Mouse (Mus musculus) hindbrain, embryonic 11.5 days (tissue): ENCODE measurements around the gene Relb. TPM values are rescaled to one million over a fixed set of nuclear protein-coding genes. Genes with fewer than 3 reads are reported as not detected.

Experiments used
- ATAC-seq: fragments of 200-750 bp; cut with Nextera tagmentation; 2 replicates; pipeline ENCODE4 v1.8.0; 2017; ENCODE audit warnings: mild to moderate bottlenecking, moderate TSS enrichment, moderate library complexity; ENCODE audit not compliant: low FRiP score
- DNase-seq: peaks from one replicate; pipeline ENCODE4 v3.0.0-alpha.2; 2015; ENCODE audit warnings: low spot score
- H3K27ac ChIP-seq: fragments of 300-500 bp; sonication (generic); 2 replicates; pipeline ENCODE4 v1.5.1; 2014; ENCODE audit warnings: mild to moderate bottlenecking, low read depth, low read length
- H3K27me3 ChIP-seq: fragments of 300-500 bp; sonication (generic); 2 replicates; pipeline ENCODE4 v1.6.1; 2014; ENCODE audit warnings: mild to moderate bottlenecking, low read length, moderate library complexity, mixed read lengths; ENCODE audit not compliant: control insufficient read depth, insufficient read depth
- H3K36me3 ChIP-seq: fragments of 300-500 bp; sonication (generic); 2 replicates; pipeline ENCODE4 v1.6.1; 2014; ENCODE audit warnings: mild to moderate bottlenecking, low read length, moderate library complexity, mixed read lengths; ENCODE audit not compliant: control insufficient read depth, insufficient read depth
- H3K4me1 ChIP-seq: fragments of 300-500 bp; sonication (generic); replicated peaks from 2 replicates; pipeline ENCODE4 v1.6.1; 2014; ENCODE audit warnings: low read length, mixed read lengths; ENCODE audit not compliant: control insufficient read depth, insufficient read depth
- H3K4me2 ChIP-seq: fragments of 300-500 bp; sonication (generic); replicated peaks from 2 replicates; pipeline ENCODE4 v1.6.1; 2014; ENCODE audit warnings: mild to moderate bottlenecking, low read depth, low read length
- H3K4me3 ChIP-seq: fragments of 300-500 bp; sonication (generic); 2 replicates; pipeline ENCODE4 v1.5.1; 2014; ENCODE audit warnings: low read depth, low read length
- H3K9ac ChIP-seq: fragments of 300-500 bp; sonication (generic); 2 replicates; pipeline ENCODE4 v1.6.1; 2014; ENCODE audit warnings: low read depth, low read length
- H3K9me3 ChIP-seq: fragments of 300-500 bp; sonication (generic); 2 replicates; pipeline ENCODE4 v1.6.1; 2016; ENCODE audit warnings: low read length; ENCODE audit not compliant: control insufficient read depth
- WGBS: fragments of 180-500 bp; shearing (Covaris S2); extraction: QIAGEN DNeasy Blood & Tissue Kit; methylation state at CpG from one replicate; pipeline ENCODE4 v1.1.7; 2014; 5-methylcytosine and 5-hydroxymethylcytosine counted together
- polyA plus RNA-seq: library from polyadenylated mRNA; unstranded; fragments of >200 nt; fragmentation: Nextera tagmentation; extraction: Ambion mirVana; gene quantifications from 2 replicates; pipeline ENCODE4 v1.2.1, GENCODE M21; 2014

Gene Relb
- polyA plus RNA-seq: 3.7 and 3.9 TPM in 2 replicates

- H3K9me3 ChIP-seq: no peaks in the 10 kb centered on the region
- H3K27me3 ChIP-seq: no peaks in the 10 kb centered on the region
- H3K9ac ChIP-seq: peak within 1 kb of the TSS; percentile 34; the same call in 1 of the 2 replicates
- ATAC-seq: peak; percentile 76
- peak; percentile 94 for DNase-seq
- no peaks in the 10 kb centered on the region for H3K4me1 ChIP-seq
- peak within 1 kb of the TSS; percentile 58; the same call in 1 of the 2 replicates for H3K27ac ChIP-seq
- WGBS: 2% methylated on average over 19 of the region's 41 CpGs
- peak within 1 kb of the TSS; percentile 96 for H3K4me2 ChIP-seq
- H3K36me3 ChIP-seq: no peaks in the 10 kb centered on the region; the same call in 1 of the 2 replicates
- peak within 1 kb of the TSS; percentile 69 for H3K4me3 ChIP-seq
Measured at GRCm38 (mm10) chr7:19629361-19629734, at the start of gene Relb. TSS of gene Relb (minus strand) at chr7:19629438.

- no peak overlapping the region for H3K9ac ChIP-seq
- H3K27me3 ChIP-seq: no peaks in the 10 kb centered on the region
- WGBS: 92% methylated on average over 3 of the region's 3 CpGs
- DNase-seq (no peak), ATAC-seq (no peak)
- H3K4me2 ChIP-seq: no peak overlapping the region
- no peak overlapping the region for H3K27ac ChIP-seq
- H3K9me3 ChIP-seq: no peaks in the 10 kb centered on the region
- no peaks in the 10 kb centered on the region for H3K4me1 ChIP-seq
- no peaks in the 10 kb centered on the region for H3K36me3 ChIP-seq
- H3K4me3 ChIP-seq: no peak overlapping the region
Measured at GRCm38 (mm10) chr7:19678901-19679300, 49.7 kb upstream of the Relb start.

GRCm38 (mm10) chr7:19677872-19678271, 48.6 kb upstream of the Relb start, which contains the start of gene Apoc2:
TSS of gene Apoc2 (minus strand) at chr7:19677941.
- Histone ChIP-seq H3K9me3 (no peaks in the 10 kb centered on the region), H3K4me3 (no peak within 1 kb of the TSS), H3K4me1 (no peaks in the 10 kb centered on the region), H3K4me2 (no peak within 1 kb of the TSS), H3K27ac (no peak within 1 kb of the TSS), H3K9ac (no peak within 1 kb of the TSS), H3K27me3 (no peaks in the 10 kb centered on the region), H3K36me3 (no peaks in the 10 kb centered on the region)
- no peak for DNase-seq
- WGBS: 71% methylated on average over 8 of the region's 8 CpGs
- no peak for ATAC-seq

GRCm38 (mm10) chr7:19676662-19677061, 47.4 kb upstream of the Relb start:
- Histone ChIP-seq H3K27me3 (no peaks in the 10 kb centered on the region), H3K27ac (no peak overlapping the region), H3K4me2 (no peak overlapping the region), H3K9me3 (no peaks in the 10 kb centered on the region), H3K36me3 (no peaks in the 10 kb centered on the region), H3K4me3 (no peak overlapping the region), H3K4me1 (no peaks in the 10 kb centered on the region), H3K9ac (no peak overlapping the region)
- DNase-seq (no peak), ATAC-seq (no peak)
- 67% methylated on average over 1 of the region's 1 CpGs for WGBS

GRCm38 (mm10) chr7:19675824-19676223, 46.6 kb upstream of the Relb start:
- 88% methylated on average over 10 of the region's 10 CpGs for WGBS
- H3K9ac ChIP-seq: no peak overlapping the region
- ATAC-seq: no peak
- no peak for DNase-seq
- H3K4me2 ChIP-seq: no peak overlapping the region
- H3K9me3 ChIP-seq: no peaks in the 10 kb centered on the region
- no peak overlapping the region for H3K27ac ChIP-seq
- H3K36me3 ChIP-seq: no peaks in the 10 kb centered on the region
- H3K4me3 ChIP-seq: no peak overlapping the region
- H3K27me3 ChIP-seq: no peaks in the 10 kb centered on the region
- H3K4me1 ChIP-seq: no peaks in the 10 kb centered on the region

GRCm38 (mm10) chr7:19673083-19673699, 44.0 kb upstream of the Relb start:
- DNase-seq: no peak
- H3K9ac ChIP-seq: no peak overlapping the region
- no peak overlapping the region for H3K27ac ChIP-seq
- H3K27me3 ChIP-seq: no peaks in the 10 kb centered on the region
- H3K4me3 ChIP-seq: no peak overlapping the region
- no peak for ATAC-seq
- H3K9me3 ChIP-seq: no peaks in the 10 kb centered on the region
- no peak overlapping the region for H3K4me2 ChIP-seq
- H3K36me3 ChIP-seq: no peaks in the 10 kb centered on the region
- no peaks in the 10 kb centered on the region for H3K4me1 ChIP-seq
- 68% methylated on average over 14 of the region's 14 CpGs for WGBS

GRCm38 (mm10) chr7:19671511-19671910, 42.3 kb upstream of the Relb start:
- Histone ChIP-seq H3K36me3 (no peaks in the 10 kb centered on the region), H3K27me3 (no peaks in the 10 kb centered on the region), H3K4me3 (no peak overlapping the region), H3K4me2 (no peak overlapping the region), H3K27ac (no peak overlapping the region), H3K4me1 (no peaks in the 10 kb centered on the region), H3K9me3 (no peaks in the 10 kb centered on the region), H3K9ac (no peak overlapping the region)
- 71% methylated on average over 10 of the region's 10 CpGs for WGBS
- DNase-seq (no peak), ATAC-seq (no peak)

- 10% methylated on average over 10 of the region's 10 CpGs for WGBS
- Histone ChIP-seq H3K4me1 (peaks cover 3% of the 10 kb centered on the region; the same call in 1 of the 2 replicates), H3K4me3 (no peak overlapping the region), H3K4me2 (no peak overlapping the region), H3K27me3 (no peaks in the 10 kb centered on the region), H3K27ac (no peak overlapping the region), H3K36me3 (no peaks in the 10 kb centered on the region), H3K9ac (no peak overlapping the region), H3K9me3 (no peaks in the 10 kb centered on the region)
- ATAC-seq: peak; percentile 58
- peak; percentile 92 for DNase-seq
Measured at GRCm38 (mm10) chr7:19668947-19669721, 39.9 kb upstream of the Relb start.

GRCm38 (mm10) chr7:19667434-19667833, 38.2 kb upstream of the Relb start:
- Histone ChIP-seq H3K4me2 (no peak overlapping the region), H3K36me3 (no peaks in the 10 kb centered on the region), H3K9me3 (no peaks in the 10 kb centered on the region), H3K4me3 (no peak overlapping the region), H3K4me1 (peaks cover 9% of the 10 kb centered on the region), H3K27me3 (no peaks in the 10 kb centered on the region), H3K27ac (no peak overlapping the region), H3K9ac (no peak overlapping the region)
- DNase-seq: no peak
- ATAC-seq: no peak
- 76% methylated on average over 2 of the region's 2 CpGs for WGBS
